ENCODE assay signal across 18 mouse cellular contexts in the genomic region with DNA sequence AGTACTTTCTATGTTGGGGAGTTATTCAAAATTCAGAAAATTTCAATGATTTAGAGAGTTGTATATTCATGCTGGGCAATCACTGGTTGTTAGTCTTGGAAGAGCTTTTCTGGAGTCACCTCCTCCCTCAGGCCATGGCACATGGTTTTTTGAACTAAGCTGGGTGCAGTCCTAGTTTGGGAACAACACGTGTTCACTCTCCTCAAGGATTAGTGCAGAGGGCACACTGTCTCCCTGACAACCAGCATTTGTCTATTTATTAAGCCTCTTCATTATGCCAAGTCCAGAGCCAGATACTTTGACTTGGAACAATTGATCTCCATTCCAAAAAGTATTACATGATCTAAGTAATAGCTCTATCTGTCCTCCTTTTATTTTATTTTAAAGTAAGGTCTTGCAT.
DNase-seq lines count a peak whose midpoint lies in the region; ATAC-seq lines count a peak whose summit lies in the region.
"Had no signal": no experiment of that assay in that cellular context is flagged by ENCODE, and none has a peak within 500 bp of the region (broad histone marks: within the 10 kb centered on the region; RNA-seq: fewer than 3 reads in every experiment).

No protein-coding gene starts in this region.

- peak; percentile 12 for DNase-seq in cerebellum, adult 9-10 months
- no peak for DNase-seq in cerebellum, adult 18-20 months
- peak; percentile 86 for DNase-seq in kidney, adult 9 months
- no peak for DNase-seq in midbrain, embryonic 10.5 days (ENCODE audit: low spot score)
- DNase-seq in urinary bladder, adult 18-20 months (ENCODE audit: low spot score in 2 of 2): no peak
- DNase-seq: cerebellum, postnatal 10 days; lung, adult 18-20 months; lung, postnatal 14 days had no signal

- H3K4me3 ChIP-seq in kidney, embryonic 16.5 days (ENCODE audit: low read length): no peak overlapping the region
- H3K4me3 ChIP-seq in midbrain, embryonic 12.5 days: no peak overlapping the region
- H3K4me3 ChIP-seq in midbrain, embryonic 10.5 days: no peak overlapping the region
- H3K4me3 ChIP-seq: embryonic facial prominence, embryonic 13.5 days; heart, embryonic 10.5 days; hindbrain, embryonic 10.5 days had no signal

- no peak for ATAC-seq in kidney, embryonic 16.5 days (ENCODE audit: low FRiP score, low TSS enrichment)
- peak; percentile 60; the same call in 1 of the 2 replicates for ATAC-seq in midbrain, embryonic 12.5 days (ENCODE audit: low FRiP score, low read depth)
- ATAC-seq: forebrain, embryonic 16.5 days; hindbrain, postnatal 0 days; intestine, postnatal 0 days had no signal

- no peak overlapping the region for H3K4me2 ChIP-seq in kidney, embryonic 16.5 days (replicated peaks; ENCODE audit: low read depth, low read length)
- no peak overlapping the region for H3K4me2 ChIP-seq in midbrain, embryonic 12.5 days (replicated peaks)
- H3K4me2 ChIP-seq: embryonic facial prominence, embryonic 13.5 days had no signal

- no peaks in the 10 kb centered on the region for H3K4me1 ChIP-seq in kidney, embryonic 16.5 days (ENCODE audit: insufficient read depth, low read length)
- H3K4me1 ChIP-seq in midbrain, embryonic 12.5 days: peaks cover 5% of the 10 kb centered on the region; the same call in 1 of the 2 replicates
- H3K4me1 ChIP-seq in midbrain, embryonic 10.5 days: peaks cover 31% of the 10 kb centered on the region
- H3K4me1 ChIP-seq: embryonic facial prominence, embryonic 13.5 days; heart, embryonic 10.5 days had no signal

- no peaks in the 10 kb centered on the region for H3K27me3 ChIP-seq in kidney, embryonic 16.5 days (ENCODE audit: insufficient read depth, low read length)
- H3K27me3 ChIP-seq in midbrain, embryonic 12.5 days: no peaks in the 10 kb centered on the region
- H3K27me3 ChIP-seq in midbrain, embryonic 10.5 days (ENCODE audit: low read depth, poor library complexity, severe bottlenecking): 0 out of 2 replicates have a peak, but pooled peaks cover 7% of the 10 kb centered on the region
- H3K27me3 ChIP-seq: embryonic facial prominence, embryonic 13.5 days had no signal

- H3K36me3 ChIP-seq in kidney, embryonic 16.5 days (ENCODE audit: insufficient read depth, low read length): no peaks in the 10 kb centered on the region
- no peaks in the 10 kb centered on the region for H3K36me3 ChIP-seq in midbrain, embryonic 12.5 days
- H3K36me3 ChIP-seq in midbrain, embryonic 10.5 days: no peaks in the 10 kb centered on the region
- H3K36me3 ChIP-seq: embryonic facial prominence, embryonic 13.5 days; G1E; heart, embryonic 10.5 days; hindbrain, embryonic 10.5 days had no signal

- no peaks in the 10 kb centered on the region for H3K9me3 ChIP-seq in kidney, embryonic 16.5 days (ENCODE audit: low read length)
- no peaks in the 10 kb centered on the region for H3K9me3 ChIP-seq in midbrain, embryonic 12.5 days
- H3K9me3 ChIP-seq in midbrain, embryonic 10.5 days (replicated peaks): no peaks in the 10 kb centered on the region
- H3K9me3 ChIP-seq: embryonic facial prominence, embryonic 13.5 days; G1E; heart, embryonic 10.5 days; hindbrain, embryonic 10.5 days had no signal

- no peak overlapping the region for H3K9ac ChIP-seq in kidney, embryonic 16.5 days (replicated peaks; ENCODE audit: low read length)
- H3K9ac ChIP-seq in midbrain, embryonic 12.5 days (replicated peaks): no peak overlapping the region
- H3K9ac ChIP-seq: embryonic facial prominence, embryonic 13.5 days had no signal

- WGBS in kidney, embryonic 16.5 days: 60% methylated on average over 1 of the region's 1 CpGs
- WGBS in midbrain, embryonic 12.5 days: 7% methylated on average over 1 of the region's 1 CpGs
- 11% methylated on average over 1 of the region's 1 CpGs for WGBS in midbrain, embryonic 10.5 days

- H3K27ac ChIP-seq in kidney, embryonic 16.5 days (ENCODE audit: low read length): no peak overlapping the region
- H3K27ac ChIP-seq in midbrain, embryonic 12.5 days (replicated peaks): no peak overlapping the region
- no peak overlapping the region for H3K27ac ChIP-seq in midbrain, embryonic 10.5 days (replicated peaks)
- H3K27ac ChIP-seq: embryonic facial prominence, embryonic 13.5 days; heart, embryonic 10.5 days; hindbrain, embryonic 10.5 days; hindbrain, postnatal 0 days; stomach, postnatal 0 days had no signal

Comparison
In these comparisons a context has a peak if more than half of its experiments do, and no peak if none do; other contexts are left out.
1. DNase-seq: peak in cerebellum, adult 9-10 months (single experiment) and kidney, adult 9 months (single experiment); none in cerebellum, adult 18-20 months (0 of 2), midbrain, embryonic 10.5 days (single experiment) and urinary bladder, adult 18-20 months (0 of 2).